Mouse (Mus musculus): Measurements from ENCODE around the gene Cdhr3.

Gene Cdhr3

DNA sequence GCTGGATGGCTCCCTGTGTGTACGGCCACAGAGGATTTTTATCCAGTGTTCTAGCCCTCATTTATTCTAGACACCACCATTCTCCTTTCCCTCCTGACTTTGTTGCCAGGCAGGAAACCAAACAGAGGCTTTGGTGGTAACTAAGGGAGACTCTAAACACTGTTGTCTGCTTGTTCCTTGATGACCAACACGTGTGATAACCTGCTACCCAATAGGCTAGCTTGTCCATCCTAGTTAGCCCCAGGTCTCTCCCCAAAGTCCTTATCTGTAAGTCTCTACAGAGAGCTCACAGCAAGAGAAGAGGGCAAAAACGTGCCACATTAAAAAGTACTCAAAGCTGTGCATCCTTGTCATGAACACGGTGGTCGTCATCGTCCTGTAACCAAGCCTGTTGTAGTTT, at the start of gene Cdhr3:
Gene Cdhr3 (minus strand): TSS at position 101 of the 400 bp plus-strand sequence.
- DNase-seq (ENCODE audit: low spot score): no peak

DNA sequence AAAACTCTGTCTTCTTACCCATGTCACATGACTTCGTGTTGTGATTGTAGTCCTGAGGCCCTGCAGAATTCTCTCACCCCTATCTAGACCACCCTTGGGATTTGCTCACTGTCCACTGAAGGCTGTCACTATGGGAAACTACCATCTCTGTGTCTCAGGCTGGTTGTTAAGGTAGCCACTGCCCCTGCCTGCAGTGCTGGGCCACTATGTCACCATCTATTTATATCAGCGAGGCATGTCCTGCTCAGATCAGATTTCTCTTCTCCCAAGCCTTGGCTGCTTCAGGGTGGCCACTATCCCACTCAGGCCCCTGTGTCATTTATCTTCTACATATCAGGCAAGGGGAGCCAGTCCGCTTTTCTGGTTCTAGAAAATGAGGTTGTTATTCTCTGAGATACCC, 46.4 kb upstream of the Cdhr3 start:
- no peak for DNase-seq (ENCODE audit: low spot score)

DNA sequence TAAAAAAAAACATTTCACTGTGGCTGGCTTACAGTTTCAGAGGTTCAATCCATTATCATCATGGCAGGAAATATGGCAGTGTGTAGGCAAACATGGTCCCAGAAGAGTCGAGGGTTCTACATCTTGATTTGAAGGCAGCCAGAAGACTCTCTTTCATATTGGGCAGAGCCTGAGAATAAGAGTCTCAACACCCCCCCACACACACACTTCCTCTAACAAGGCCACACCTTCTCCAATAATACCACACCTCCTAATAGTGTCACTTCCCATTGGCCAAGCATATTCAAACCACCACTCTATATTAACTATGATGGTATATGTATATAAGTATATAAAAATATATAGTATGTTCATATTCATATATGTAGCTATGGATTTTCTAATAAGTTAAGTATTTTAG, 45.2 kb upstream of the Cdhr3 start:
- no peak for DNase-seq (ENCODE audit: low spot score)

DNA sequence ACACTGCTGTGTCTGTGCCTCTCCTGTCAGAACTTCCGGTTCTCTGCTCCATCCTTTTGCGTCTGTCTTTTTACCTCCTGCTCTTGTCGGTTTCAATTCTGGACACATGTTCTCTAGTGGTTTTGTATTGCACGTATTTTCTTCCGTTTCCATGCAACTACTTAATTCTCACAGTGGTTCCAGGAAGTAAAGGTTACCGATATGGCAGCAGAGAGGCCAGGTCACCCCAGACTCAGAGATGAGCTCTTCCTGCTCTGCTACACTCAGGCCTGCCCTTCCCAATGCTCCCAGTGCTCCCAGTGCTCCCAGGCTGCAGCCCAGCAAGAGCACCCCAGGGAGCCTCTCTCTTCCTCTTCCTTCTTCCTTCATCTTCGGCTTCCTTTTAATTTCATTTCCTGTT, 39.1 kb upstream of the Cdhr3 start:
- DNase-seq (ENCODE audit: low spot score): no peak

DNA sequence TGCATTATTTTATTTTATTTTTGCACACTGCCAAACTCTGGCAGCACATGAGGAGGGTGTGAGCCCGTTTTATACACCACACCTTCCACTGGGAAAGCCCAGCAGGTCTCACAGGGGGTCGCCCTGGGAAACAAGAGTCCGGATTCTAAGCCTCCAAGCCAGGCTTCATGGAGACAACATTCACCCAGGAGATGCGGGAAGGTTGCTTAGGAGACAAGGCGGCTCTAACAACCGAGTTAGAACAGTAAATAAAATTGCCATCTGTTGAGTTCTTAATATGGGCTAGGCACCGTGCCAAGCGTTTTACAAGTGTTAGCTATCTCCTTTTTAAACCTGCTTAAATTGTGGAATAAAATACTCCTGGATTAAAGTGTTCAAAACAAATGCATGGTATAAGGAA, 37.7 kb upstream of the Cdhr3 start:
- DNase-seq (ENCODE audit: low spot score): no peak

DNA sequence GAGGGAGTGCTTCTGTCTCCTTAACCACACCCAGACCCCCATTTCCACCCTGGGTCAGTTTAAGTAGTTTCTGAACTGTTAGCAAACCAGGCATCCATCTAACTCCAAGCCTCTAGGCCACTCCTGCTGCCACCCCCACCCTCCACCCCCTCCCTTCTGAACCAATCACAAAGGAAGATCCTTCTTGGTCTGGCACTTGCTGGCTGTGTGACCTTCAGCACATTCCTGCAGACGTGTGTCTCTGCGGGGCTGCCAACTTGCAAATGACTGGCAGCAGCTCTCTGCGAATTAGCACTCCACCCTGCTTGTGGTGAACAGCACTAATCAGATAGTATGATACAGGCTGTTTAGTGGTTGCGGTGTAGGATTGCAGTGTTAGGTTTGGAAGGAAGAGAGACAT, 36.7 kb upstream of the Cdhr3 start:
- peak; percentile 51 for DNase-seq (ENCODE audit: low spot score)

DNA sequence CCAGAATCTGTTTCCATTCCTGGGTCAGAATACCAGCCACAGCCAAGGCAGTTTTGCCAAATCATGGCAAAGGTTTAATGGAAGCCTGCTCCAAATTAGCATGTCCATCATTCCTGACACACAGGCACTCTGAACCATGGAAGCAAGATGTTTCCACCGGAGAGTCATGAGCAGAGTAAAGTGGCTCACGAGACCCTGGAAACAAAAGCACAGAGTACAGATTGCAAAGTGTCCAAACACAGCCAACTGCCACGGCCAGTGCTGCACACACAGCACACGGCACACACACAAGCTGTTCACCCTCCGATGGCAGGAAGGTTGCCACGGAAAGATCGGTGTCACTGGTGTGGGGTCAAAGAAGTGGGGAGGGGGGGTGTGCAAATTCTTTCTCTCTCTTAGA, 36.0 kb upstream of the Cdhr3 start:
- no peak for DNase-seq (ENCODE audit: low spot score)

DNA sequence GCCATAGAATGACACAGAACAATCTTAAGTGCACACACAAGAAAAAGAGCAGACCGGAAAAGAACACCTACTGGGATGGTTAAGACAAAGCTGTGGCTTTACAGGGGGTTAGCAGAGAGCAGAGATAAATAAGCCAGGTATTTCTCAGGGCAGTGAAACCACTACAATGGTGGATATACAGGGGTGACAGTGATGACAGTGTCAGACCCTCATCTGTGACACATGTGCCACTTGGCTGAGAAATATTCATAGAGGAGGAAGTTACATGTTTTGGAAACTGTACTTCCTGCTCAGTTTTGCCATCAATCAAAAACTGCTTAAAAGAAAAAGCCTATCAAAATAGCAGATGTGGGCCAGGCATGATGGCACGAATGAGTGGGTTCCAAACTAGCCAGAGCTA, 35.4 kb upstream of the Cdhr3 start:
- no peak for DNase-seq (ENCODE audit: low spot score)

DNA sequence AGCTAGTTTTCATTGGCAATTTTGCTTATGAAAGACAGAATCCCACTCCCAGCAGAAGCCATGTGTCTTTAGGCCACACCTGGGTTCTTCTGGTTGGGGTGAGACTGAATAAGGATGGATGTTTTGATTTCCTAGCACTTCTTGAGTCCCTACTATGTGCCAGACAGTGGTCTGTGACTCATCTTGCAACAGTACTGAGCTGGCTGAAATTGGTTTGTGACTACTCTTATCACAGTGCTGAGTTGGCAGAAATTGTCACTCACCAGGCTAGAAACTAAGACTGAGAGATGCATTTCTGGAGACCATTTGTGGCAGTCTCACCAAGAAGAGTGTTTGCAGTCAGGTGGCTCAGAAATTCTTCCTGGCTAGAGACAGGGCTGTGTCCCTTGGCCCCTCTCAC, 33.6 kb upstream of the Cdhr3 start:
- no peak for DNase-seq (ENCODE audit: low spot score)

GRCm38 (mm10) chr12:33125594-33126227, 33.0 kb upstream of the Cdhr3 start:
- DNase-seq (ENCODE audit: low spot score): no peak

DNA sequence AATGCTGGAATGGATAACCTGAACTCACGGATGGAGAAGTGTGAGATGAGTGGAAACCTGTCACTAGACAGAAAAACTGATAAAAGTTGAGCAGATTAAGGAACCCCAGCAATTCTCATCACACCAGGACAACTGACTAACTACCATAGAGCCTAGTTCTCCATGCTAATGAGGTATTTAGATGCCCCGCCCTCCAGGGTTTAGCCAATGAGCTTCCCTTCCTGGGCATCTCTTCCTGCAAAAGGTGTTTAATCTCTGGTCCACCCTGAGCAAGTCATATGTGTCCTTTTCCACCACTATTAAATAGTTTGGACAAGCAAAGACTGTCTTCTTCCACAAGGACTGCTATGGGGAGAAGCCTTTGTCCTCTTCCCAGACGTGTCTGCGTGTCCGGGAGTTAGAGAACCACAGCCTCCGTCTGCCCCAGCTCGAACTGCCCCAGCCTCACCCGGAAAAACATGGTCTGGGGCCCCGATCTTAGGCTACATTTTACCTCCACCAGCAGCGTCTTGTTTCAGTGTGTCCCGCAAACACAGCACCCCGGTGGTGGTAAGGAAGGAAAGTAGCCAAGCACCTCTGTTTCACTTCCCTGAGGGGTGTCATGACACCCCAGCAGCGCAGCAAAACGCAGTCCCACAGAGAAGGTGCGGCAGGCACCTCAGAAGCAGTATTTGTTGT, 26.1 kb upstream of the Cdhr3 start:
- no peak for DNase-seq (ENCODE audit: low spot score)

GRCm38 (mm10) chr12:33110894-33111471, 18.3 kb upstream of the Cdhr3 start:
- peak; percentile 64 for DNase-seq (ENCODE audit: low spot score)

DNA sequence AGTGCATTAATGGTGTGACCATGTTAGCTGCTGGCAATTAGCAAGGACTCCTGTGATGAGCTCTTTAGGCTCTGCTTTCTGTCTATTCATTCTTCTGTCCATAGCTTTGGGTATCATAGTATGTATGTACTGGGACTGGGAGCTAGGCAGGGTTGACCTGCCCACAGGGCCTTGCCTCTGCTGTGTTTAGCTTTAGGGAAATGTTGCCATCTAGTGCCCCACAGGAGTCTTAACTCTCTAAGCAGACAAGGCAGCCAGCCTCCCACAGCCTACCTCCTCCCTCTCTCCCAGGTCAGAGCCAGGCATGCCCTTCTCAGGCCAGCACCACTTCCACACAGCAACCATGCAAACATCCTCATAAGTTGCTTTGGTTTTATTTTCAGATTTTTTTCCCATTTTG, 16.9 kb upstream of the Cdhr3 start:
- DNase-seq (ENCODE audit: low spot score): peak; percentile 42

DNA sequence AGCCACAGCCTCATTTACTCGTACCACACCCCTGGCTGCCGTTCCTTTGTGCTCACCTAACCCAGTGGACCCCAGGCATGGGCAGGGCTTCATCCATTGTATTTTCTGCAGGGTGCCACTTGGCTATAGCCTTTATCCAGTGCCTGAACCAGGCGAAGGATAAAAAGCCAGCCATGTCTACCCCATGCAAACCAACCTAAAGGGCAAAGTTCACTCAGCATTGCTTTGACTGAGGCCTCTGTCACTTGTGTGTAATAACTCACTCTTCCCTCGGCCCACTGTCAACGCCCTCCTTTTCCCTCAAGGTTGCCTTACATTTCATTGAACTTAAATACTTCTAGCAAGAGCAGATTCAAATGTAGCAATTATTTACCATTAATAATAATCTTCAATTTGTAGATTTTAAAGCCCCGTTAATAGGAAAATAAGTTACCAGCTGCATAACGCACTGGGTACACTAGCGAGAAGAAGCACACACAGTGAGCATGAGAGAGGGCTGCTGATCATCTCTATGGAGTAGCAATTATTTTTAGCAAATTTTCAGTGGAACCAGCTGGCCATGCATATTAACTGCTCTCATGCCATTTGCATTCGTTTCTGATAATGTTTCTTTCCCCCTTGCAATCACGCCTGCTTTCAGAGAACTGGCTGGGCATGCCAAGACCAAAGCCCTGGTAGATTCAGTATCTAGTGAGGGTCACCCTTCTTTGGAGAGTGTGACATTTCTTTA, 13.9 kb upstream of the Cdhr3 start:
- DNase-seq (ENCODE audit: low spot score): no peak

- no peak for DNase-seq (ENCODE audit: low spot score)
Observed at GRCm38 (mm10) chr12:33105724-33106123, 13.0 kb upstream of the Cdhr3 start.

DNA sequence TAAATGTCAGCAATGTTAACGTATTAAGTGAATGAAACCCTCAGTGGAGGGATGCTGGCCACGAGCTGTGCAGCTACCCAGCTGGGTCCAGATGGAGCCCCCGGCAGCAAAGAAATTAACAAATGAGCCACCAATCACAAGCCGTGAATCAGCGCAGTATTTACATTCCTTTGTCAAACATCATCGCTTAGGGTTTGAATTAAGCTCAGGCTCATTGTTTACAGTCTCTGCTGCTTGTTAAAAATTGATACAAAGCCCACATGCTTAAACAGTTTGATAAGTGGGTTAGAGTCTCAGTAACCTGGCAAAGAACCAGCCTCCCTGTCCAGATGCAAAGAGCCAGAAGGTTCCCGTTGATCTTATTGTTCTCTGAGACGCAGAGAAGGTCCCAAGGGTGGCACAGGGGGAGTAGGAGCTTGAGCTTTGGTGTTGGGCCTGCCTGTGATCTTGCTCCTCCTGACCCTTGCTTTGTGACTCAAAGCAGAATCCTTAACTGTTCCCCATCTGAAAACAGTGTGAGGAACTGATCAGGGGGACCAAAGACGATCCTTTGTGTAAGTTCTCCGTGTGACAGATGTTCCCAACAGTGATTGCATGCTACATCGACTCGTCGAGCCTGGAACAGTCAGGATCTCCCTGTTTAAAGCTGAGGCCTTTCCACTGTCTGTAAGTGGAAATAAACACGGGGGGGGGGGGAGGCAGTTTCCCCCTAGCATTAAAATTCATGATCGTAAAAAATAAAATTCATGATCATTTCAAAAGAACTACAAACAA, 9.9 kb upstream of the Cdhr3 start:
- no peak for DNase-seq (ENCODE audit: low spot score)

DNA sequence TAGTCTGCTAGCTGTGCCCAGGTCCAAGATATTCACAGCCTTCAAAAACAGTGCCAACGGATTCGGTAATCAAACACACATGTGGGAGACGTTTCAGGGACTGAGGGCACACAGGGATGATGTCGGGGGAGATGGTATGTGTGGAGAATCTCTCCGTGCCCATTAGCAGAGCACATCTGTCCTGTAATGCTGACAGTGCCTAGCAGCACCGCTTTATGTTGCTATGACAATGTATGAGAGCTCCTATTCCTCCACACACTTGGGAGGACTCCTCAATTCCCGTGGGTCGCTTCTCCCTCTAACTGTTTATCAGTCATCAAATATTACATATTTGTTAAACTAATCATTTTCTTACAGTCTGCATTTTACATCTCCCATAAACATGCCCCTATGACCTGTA, 9.0 kb upstream of the Cdhr3 start:
- no peak for DNase-seq (ENCODE audit: low spot score)

DNA sequence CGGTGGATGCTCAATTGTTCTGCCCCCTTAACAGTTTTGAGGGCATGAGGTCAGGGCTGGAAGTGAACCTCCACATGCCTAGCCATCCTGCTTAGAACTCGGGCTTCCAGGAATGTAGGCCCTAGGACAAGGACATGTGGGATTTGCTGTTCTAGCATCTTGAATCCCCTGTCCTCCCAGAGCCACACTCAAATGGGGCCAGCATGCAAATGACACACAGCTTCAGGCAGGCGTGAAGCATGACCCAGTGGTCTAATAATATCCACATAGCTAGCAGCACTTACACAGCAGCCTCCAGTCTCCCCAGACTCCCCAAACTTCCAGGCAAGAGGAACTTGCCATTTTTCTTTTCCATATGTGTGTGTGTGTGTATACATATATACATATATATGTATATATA, 3.3 kb upstream of the Cdhr3 start:
- DNase-seq (ENCODE audit: low spot score): no peak

GRCm38 (mm10) chr12:33092196-33092595, 479 bp downstream of the Cdhr3 start:
- no peak for DNase-seq (ENCODE audit: low spot score)

DNA sequence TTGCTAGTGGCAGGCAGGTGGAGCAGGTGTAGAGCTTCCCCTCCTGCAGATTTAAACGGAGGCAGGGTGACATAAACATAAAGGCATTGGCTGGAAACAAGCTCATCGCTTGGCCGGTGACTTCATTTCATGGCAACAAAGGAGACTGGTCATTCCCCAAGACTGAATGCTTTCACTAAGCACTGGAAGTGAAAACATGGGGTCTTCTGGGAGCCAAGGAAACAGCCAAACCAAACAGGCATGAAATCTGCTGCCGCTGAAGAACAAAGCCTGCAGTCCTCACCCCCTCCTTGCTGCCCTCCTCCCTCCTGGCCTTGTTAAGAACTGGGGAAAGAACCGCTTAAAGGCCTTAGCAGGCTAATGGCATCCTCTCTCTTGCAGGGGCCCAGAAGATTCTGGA, 6.5 kb downstream of the Cdhr3 start:
- no peak for DNase-seq (ENCODE audit: low spot score)

DNA sequence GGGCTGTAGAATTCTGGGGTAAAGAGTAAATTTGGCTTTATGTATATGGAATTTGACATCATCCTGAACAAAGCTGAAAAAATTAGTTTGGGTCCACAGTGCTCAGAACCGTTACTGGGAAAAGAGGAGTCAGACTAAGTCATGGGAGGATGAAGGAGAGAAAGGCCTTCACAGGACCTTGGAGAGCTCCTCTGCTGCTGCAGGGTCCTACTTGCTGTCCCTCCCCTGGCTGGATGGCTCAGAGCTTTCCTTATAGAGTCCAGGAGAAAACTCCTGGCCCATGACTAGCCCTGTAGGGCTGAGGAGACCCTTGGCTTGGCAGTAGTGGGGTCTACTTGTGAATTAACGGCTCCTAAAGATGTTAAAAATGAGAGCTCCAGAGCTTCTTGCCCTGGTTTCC, 8.0 kb downstream of the Cdhr3 start:
- peak; percentile 61 for DNase-seq (ENCODE audit: low spot score)

DNA sequence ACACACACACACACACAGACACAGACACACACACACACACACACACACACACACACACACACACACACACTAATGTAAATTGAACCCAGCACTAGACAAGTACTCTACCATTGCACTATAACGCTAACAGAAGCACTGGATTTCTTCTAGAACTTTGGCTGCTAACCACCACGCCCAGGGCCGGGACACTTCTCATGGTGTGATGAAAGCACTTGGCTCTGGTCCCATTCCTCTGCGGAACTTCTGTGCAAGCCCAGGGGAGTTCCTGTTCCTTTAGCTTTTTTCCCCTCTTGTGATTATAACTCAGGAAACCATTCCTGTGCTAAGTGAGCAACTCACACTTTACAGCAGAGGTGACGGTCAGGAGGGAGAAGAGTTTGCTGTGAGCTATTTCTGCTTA, 9.3 kb downstream of the Cdhr3 start:
- no peak for DNase-seq (ENCODE audit: low spot score)
